Mouse (Mus musculus) liver, embryonic 13.5 days (tissue): Measurements from ENCODE around the gene Cpsf6. TPM values are rescaled to one million over a fixed set of nuclear protein-coding genes. Genes with fewer than 3 reads are reported as not detected.
A peak's percentile ranks its signal among the peaks of the same experiment; 100 is the strongest.

ENCODE experiments used
- ATAC-seq: fragments of 200-750 bp; cut with Nextera tagmentation; 2 replicates; pipeline ENCODE4 v1.8.0; 2017; ENCODE audit warnings: low read depth, mild to moderate bottlenecking, moderate number of reproducible peaks, moderate library complexity
- DNase-seq: peaks from one replicate; pipeline ENCODE4 v3.0.0; 2022
- H3K27ac ChIP-seq: fragments of 300-500 bp; sonication (generic); 2 replicates; pipeline ENCODE4 v1.5.1; 2015; ENCODE audit warnings: moderate library complexity, mild to moderate bottlenecking, inconsistent platforms
- H3K27me3 ChIP-seq: fragments of 300-500 bp; sonication (generic); 2 replicates; pipeline ENCODE4 v1.6.1; 2015; ENCODE audit warnings: mild to moderate bottlenecking, inconsistent platforms
- H3K36me3 ChIP-seq: fragments of 300-500 bp; sonication (generic); 2 replicates; pipeline ENCODE4 v1.6.1; 2015; ENCODE audit warnings: mild to moderate bottlenecking, inconsistent platforms
- H3K4me1 ChIP-seq: fragments of 300-500 bp; sonication (generic); replicated peaks from 2 replicates; pipeline ENCODE4 v1.6.1; 2015; ENCODE audit warnings: inconsistent platforms
- H3K4me2 ChIP-seq: fragments of 300-500 bp; sonication (generic); 2 replicates; pipeline ENCODE4 v1.6.1; 2015; ENCODE audit warnings: inconsistent platforms, mild to moderate bottlenecking, moderate library complexity
- H3K4me3 ChIP-seq: fragments of 300-500 bp; sonication (generic); replicated peaks from 2 replicates; pipeline ENCODE4 v1.5.1; 2015; ENCODE audit warnings: mild to moderate bottlenecking, inconsistent platforms
- H3K9ac ChIP-seq: fragments of 300-500 bp; sonication (generic); 2 replicates; pipeline ENCODE4 v1.6.1; 2015; ENCODE audit warnings: mild to moderate bottlenecking, inconsistent platforms
- H3K9me3 ChIP-seq: fragments of 300-500 bp; sonication (generic); replicated peaks from 2 replicates; pipeline ENCODE4 v1.6.1; 2016; ENCODE audit warnings: inconsistent platforms
- WGBS: fragments of 180-500 bp; shearing (Covaris S2); methylation state at CpG from one replicate; pipeline ENCODE4 v1.1.7; 2015; ENCODE audit not compliant: insufficient replicate concordance; 5-methylcytosine and 5-hydroxymethylcytosine counted together
- polyA plus RNA-seq: library from polyadenylated mRNA; unstranded; fragments of >200 nt; fragmentation: Nextera tagmentation; extraction: Ambion mirVana; gene quantifications from 2 replicates; pipeline ENCODE4 v1.2.1, GENCODE M21; 2015

The Cpsf6 gene
- 69.2 and 87.2 TPM in 2 replicates for polyA plus RNA-seq

GRCm38 (mm10) chr10:117379908-117380307 lies at the start of gene Cpsf6:
Gene Cpsf6 (minus strand): TSS chr10:117380015.
- no peak for DNase-seq
- Histone ChIP-seq H3K9ac (no peak within 1 kb of the TSS), H3K27me3 (no peaks in the 10 kb centered on the region), H3K36me3 (no peaks in the 10 kb centered on the region), H3K27ac (no peak within 1 kb of the TSS), H3K4me1 (peaks cover 16% of the 10 kb centered on the region), H3K4me2 (no peak within 1 kb of the TSS), H3K4me3 (no peak within 1 kb of the TSS), H3K9me3 (no peaks in the 10 kb centered on the region)
- 53% methylated on average over 6 of the region's 6 CpGs for WGBS
- ATAC-seq = no peak

DNA sequence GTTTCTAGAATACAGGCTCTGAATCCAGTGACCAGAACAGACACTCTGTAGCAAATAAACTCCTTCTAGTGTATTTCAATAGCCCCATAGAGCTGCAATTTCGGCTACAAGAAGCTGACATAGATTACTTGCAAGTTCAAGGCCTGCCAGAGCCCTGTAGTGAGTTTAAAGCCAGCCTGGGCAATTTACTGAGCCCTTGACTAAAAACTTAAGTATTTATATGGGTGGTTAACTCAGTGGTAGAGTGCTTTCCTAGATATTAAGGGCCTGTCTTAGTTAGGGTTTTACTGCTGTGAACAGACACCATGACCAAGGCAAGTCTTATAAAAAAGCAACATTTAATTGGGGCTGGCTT lies 46.8 kb upstream of the Cpsf6 start:
- Histone ChIP-seq H3K9me3 (no peaks in the 10 kb centered on the region), H3K27ac (no peak overlapping the region), H3K27me3 (no peaks in the 10 kb centered on the region), H3K4me1 (peaks cover 13% of the 10 kb centered on the region), H3K36me3 (no peaks in the 10 kb centered on the region), H3K4me3 (no peak overlapping the region), H3K9ac (no peak overlapping the region), H3K4me2 (no peak overlapping the region)
- DNase-seq (no peak), ATAC-seq (no peak)
- 57% methylated on average over 1 of the region's 1 CpGs for WGBS

- H3K4me1 ChIP-seq = peaks cover 13% of the 10 kb centered on the region
- H3K4me2 ChIP-seq = no peak overlapping the region
- H3K9me3 ChIP-seq = no peaks in the 10 kb centered on the region
- H3K36me3 ChIP-seq = no peaks in the 10 kb centered on the region
- DNase-seq (no peak), ATAC-seq (no peak)
- no peak overlapping the region for H3K9ac ChIP-seq
- WGBS = 58% methylated on average over 11 of the region's 11 CpGs
- H3K27ac ChIP-seq = no peak overlapping the region
- 0 out of 2 replicates have a peak, but pooled peaks cover under 1% of the 10 kb centered on the region for H3K27me3 ChIP-seq
- no peak overlapping the region for H3K4me3 ChIP-seq
These were observed 46.2 kb upstream of the Cpsf6 start for GRCm38 (mm10) chr10:117425907-117426614.

GRCm38 (mm10) chr10:117425013-117425412 lies 45.2 kb upstream of the Cpsf6 start:
- Histone ChIP-seq H3K4me3 (no peak overlapping the region), H3K9ac (no peak overlapping the region), H3K9me3 (no peaks in the 10 kb centered on the region), H3K4me2 (no peak overlapping the region), H3K27ac (no peak overlapping the region), H3K4me1 (peaks cover 13% of the 10 kb centered on the region), H3K36me3 (no peaks in the 10 kb centered on the region), H3K27me3 (0 out of 2 replicates have a peak, but pooled peaks cover 3% of the 10 kb centered on the region)
- DNase-seq (no peak), ATAC-seq (no peak)
- WGBS = 73% methylated on average over 5 of the region's 5 CpGs

- Histone ChIP-seq H3K27me3 (0 out of 2 replicates have a peak, but pooled peaks cover 3% of the 10 kb centered on the region), H3K9me3 (no peaks in the 10 kb centered on the region), H3K9ac (no peak overlapping the region), H3K36me3 (no peaks in the 10 kb centered on the region), H3K27ac (no peak overlapping the region), H3K4me2 (no peak overlapping the region), H3K4me1 (peaks cover 13% of the 10 kb centered on the region), H3K4me3 (no peak overlapping the region)
- WGBS = 43% methylated on average over 3 of the region's 3 CpGs
- ATAC-seq (peak; percentile 55; the same call in 1 of the 2 replicates), DNase-seq (no peak)
These were observed 44.5 kb upstream of the Cpsf6 start for GRCm38 (mm10) chr10:117424146-117424905.

DNA sequence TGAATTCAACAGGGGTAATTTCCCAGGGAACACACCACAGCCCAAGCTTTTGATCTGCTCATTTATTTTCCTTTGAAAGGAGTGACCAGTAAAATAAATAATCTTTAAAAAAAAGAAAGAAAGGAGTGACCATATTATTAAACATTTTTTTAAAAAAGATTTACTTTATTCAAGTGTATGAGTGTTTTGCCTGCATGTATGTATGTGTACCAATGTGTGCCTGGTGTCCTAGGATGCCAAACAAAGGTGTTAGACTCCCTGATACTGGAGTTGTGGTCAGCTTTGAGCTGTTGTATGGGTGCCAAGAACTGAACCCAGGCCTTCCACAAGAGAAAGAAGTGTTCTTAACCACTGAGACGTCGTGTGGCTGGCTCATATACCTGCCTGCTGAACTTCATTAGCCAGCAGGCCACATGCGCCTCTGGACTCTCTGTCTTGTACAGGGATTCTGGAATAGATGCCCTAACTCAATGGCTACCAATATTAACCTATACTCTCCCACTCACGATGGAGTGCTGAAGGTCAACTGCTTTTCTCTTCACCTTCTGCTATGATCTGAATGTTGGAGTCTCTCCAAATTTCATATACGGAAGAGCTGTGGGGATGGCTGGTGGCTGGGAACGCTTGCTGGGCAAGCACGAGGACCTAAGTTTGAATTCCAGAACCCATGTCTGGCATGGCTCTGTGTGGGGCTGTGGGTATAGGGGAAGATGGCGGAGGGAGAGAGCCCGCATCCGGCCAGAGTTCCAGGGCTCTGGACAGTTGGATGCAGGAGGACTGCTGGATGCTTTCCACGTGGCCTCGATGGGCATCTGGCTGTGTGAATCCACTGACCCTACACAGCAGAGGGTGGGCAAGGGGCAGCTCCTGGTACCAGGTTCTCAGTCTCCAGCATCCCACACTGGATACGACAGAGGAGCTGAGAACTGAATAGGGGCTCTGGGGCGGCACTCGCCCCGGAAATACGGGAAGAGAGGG lies 43.5 kb upstream of the Cpsf6 start:
- H3K36me3 ChIP-seq = no peaks in the 10 kb centered on the region
- H3K4me3 ChIP-seq = no peak overlapping the region
- H3K4me2 ChIP-seq = no peak overlapping the region
- no peak overlapping the region for H3K27ac ChIP-seq
- DNase-seq (no peak), ATAC-seq (no peak)
- no peaks in the 10 kb centered on the region for H3K9me3 ChIP-seq
- H3K9ac ChIP-seq = no peak overlapping the region
- 0 out of 2 replicates have a peak, but pooled peaks cover 3% of the 10 kb centered on the region for H3K27me3 ChIP-seq
- 73% methylated on average over 17 of the region's 17 CpGs for WGBS
- H3K4me1 ChIP-seq = peaks cover 17% of the 10 kb centered on the region

DNA sequence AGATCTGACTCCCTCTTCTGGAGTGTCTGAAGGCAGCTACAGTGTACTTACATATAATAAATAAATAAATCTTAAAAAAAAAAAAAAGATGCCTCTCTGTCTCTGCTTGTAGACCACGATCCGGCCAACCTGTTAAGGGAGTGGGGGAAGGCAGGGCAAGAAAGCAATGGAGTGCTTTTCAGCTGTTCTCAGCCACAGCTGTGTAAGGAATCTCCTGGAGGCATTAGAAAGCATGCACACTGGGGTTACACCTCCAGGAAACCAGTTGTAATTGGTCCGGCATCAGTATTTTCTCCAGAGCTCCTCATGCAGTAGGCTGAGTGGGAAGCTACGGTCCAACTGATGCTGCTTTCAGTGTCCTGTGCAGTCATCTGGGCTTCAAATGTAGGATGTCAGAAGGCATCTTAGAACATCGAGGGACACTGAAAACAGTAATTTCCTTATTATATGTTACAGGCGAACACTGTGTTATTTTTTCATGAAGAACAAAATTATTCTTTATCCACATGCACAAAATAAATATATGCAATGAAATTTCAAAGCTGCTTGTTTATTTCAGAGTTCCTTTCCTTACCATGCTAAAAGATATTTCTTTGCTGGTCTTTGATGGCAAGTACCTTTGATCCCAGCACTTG lies 42.5 kb upstream of the Cpsf6 start:
- Histone ChIP-seq H3K36me3 (no peaks in the 10 kb centered on the region), H3K4me3 (no peak overlapping the region), H3K9ac (no peak overlapping the region), H3K27me3 (0 out of 2 replicates have a peak, but pooled peaks cover 3% of the 10 kb centered on the region), H3K4me1 (peaks cover 27% of the 10 kb centered on the region), H3K9me3 (no peaks in the 10 kb centered on the region), H3K4me2 (no peak overlapping the region), H3K27ac (no peak overlapping the region)
- DNase-seq (no peak), ATAC-seq (no peak)
- 69% methylated on average over 6 of the region's 6 CpGs for WGBS

GRCm38 (mm10) chr10:117421283-117422107 lies 41.7 kb upstream of the Cpsf6 start:
- Histone ChIP-seq H3K27me3 (0 out of 2 replicates have a peak, but pooled peaks cover 3% of the 10 kb centered on the region), H3K9ac (no peak overlapping the region), H3K4me3 (no peak overlapping the region), H3K4me1 (peaks cover 35% of the 10 kb centered on the region), H3K4me2 (no peak overlapping the region), H3K9me3 (no peaks in the 10 kb centered on the region), H3K27ac (no peak overlapping the region), H3K36me3 (no peaks in the 10 kb centered on the region)
- ATAC-seq = no peak
- 63% methylated on average over 7 of the region's 7 CpGs for WGBS
- DNase-seq = no peak

- Histone ChIP-seq H3K27me3 (0 out of 2 replicates have a peak, but pooled peaks cover 3% of the 10 kb centered on the region), H3K4me2 (no peak overlapping the region), H3K9ac (no peak overlapping the region), H3K4me3 (no peak overlapping the region), H3K4me1 (peaks cover 35% of the 10 kb centered on the region), H3K9me3 (no peaks in the 10 kb centered on the region), H3K36me3 (no peaks in the 10 kb centered on the region), H3K27ac (no peak overlapping the region)
- DNase-seq (no peak), ATAC-seq (no peak)
- WGBS = 78% methylated on average over 9 of the region's 9 CpGs
These were observed 40.9 kb upstream of the Cpsf6 start for GRCm38 (mm10) chr10:117420502-117421282.
